Mouse (Mus musculus) olfactory bulb, adult 2 months (tissue): ENCODE measurements around the gene Cul5.

Experiments used
- CTCF ChIP-seq: fragments of 200-500 bp; IDR thresholded peaks from 2 replicates; pipeline ENCODE4 v1.5.1; 2012; ENCODE audit warnings: low read depth, mild to moderate bottlenecking, low read length, moderate library complexity; ENCODE audit not compliant: insufficient read depth
- POLR2A ChIP-seq: fragments of 200-500 bp; IDR thresholded peaks from 2 replicates; pipeline ENCODE4 v1.6.1; 2012; ENCODE audit warnings: mild to moderate bottlenecking, low read depth, low read length, moderate library complexity; ENCODE audit not compliant: insufficient read depth

DNA sequence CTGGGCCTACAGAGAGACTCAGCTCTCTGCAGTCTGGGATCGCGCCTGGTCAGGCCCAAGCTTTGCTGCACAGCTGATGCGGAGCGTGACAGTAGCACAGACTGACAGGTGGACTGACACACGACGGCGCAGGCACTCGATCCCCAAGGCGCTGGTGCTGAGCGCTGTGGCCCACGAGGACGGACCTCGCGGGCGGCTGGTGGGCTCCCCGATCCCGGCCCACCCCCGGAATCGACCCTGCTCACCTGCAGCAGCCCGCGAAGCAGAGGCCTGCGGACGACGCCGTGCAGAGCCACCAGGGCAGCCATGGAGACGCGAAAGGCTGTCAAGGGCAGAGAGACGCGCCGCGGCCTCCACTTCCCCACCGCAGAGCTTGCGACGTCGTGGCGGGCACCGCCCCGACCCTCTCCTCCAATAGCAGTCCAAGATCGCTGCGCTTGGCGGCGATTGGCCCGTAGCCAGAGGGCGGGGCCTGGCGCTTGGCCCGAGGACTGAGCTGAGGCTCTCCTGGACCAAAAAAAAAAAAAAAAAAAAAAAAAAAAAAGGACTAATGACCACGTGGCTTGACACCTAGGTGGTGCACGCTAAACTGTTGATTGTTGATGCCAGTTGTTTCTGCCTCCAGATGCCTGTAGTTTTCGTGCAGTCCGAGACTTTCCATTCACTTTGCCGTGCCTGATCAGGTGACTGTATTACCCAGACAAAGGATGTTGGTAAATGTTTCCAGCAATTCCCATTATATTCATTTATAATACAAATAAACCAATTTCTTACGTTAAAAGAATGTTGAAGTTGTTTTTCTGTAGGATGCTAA, 59.6 kb downstream of the Cul5 start, which contains the start of gene Acat1:
- TF ChIP-seq CTCF (0 out of 2 replicates have a peak, but pooled peaks have one; percentile 8), POLR2A (peak; percentile 87)
